Mouse (Mus musculus): ENCODE results near the gene L2hgdh. TPM values are rescaled to one million over a fixed set of nuclear protein-coding genes. Genes with fewer than 3 reads are reported as not detected.

L2hgdh gene
- total and polyA plus RNA-seq, 2 experiments from 2014 or later = 14.7 to 22.0 TPM

- no peak overlapping the region for H3K9ac ChIP-seq (replicated peaks; ENCODE audit: low read depth, low read length)
- DNase-seq (ENCODE audit: low spot score) = no peak
- no peak overlapping the region for H3K27ac ChIP-seq (ENCODE audit: low read depth)
- 74% methylated on average over 6 of the region's 6 CpGs for WGBS
- no peaks in the 10 kb centered on the region for H3K4me1 ChIP-seq (ENCODE audit: control insufficient read depth, insufficient read depth)
- H3K4me3 ChIP-seq (ENCODE audit: low read depth, low read length) = no peak overlapping the region
- no peak for TF ChIP-seq EP300 (IDR thresholded peaks at IDR 0.05; ENCODE audit: low read depth)
- TF ChIP-seq CTCF (IDR thresholded peaks at IDR 0.05; ENCODE audit: low read depth) = no peak
- H3K36me3 ChIP-seq (replicated peaks; ENCODE audit: control insufficient read depth, insufficient read depth, low read length) = 0 out of 2 replicates have a peak, but pooled peaks cover 11% of the 10 kb centered on the region
- ATAC-seq (ENCODE audit: insufficient read depth, low read depth) = no peak
- no peak overlapping the region for H3K4me2 ChIP-seq (ENCODE audit: low read depth, low read length)
- H3K27me3 ChIP-seq (ENCODE audit: control insufficient read depth, insufficient read depth, low read length) = no peaks in the 10 kb centered on the region
- no peaks in the 10 kb centered on the region for H3K9me3 ChIP-seq (replicated peaks; ENCODE audit: control insufficient read depth, low read length)
These were observed 26.3 kb downstream of the L2hgdh start for GRCm38 (mm10) chr12:69698352-69698751.

GRCm38 (mm10) chr12:69696746-69697145 lies 27.9 kb downstream of the L2hgdh start:
- Histone ChIP-seq H3K9ac (replicated peaks; ENCODE audit: low read depth, low read length) (no peak overlapping the region), H3K4me3 (ENCODE audit: low read depth, low read length) (no peak overlapping the region), H3K4me1 (ENCODE audit: control insufficient read depth, insufficient read depth) (no peaks in the 10 kb centered on the region), H3K4me2 (ENCODE audit: low read depth, low read length) (no peak overlapping the region), H3K9me3 (replicated peaks; ENCODE audit: control insufficient read depth, low read length) (no peaks in the 10 kb centered on the region), H3K27ac (ENCODE audit: low read depth) (no peak overlapping the region), H3K27me3 (ENCODE audit: control insufficient read depth, insufficient read depth, low read length) (no peaks in the 10 kb centered on the region), H3K36me3 (replicated peaks; ENCODE audit: control insufficient read depth, insufficient read depth, low read length) (0 out of 2 replicates have a peak, but pooled peaks cover 9% of the 10 kb centered on the region)
- TF ChIP-seq CTCF (IDR thresholded peaks at IDR 0.05; ENCODE audit: low read depth) (peak; percentile 76), EP300 (IDR thresholded peaks at IDR 0.05; ENCODE audit: low read depth) (no peak)
- 75% methylated on average over 5 of the region's 5 CpGs for WGBS
- DNase-seq (ENCODE audit: low spot score) (peak; percentile 42), ATAC-seq (ENCODE audit: insufficient read depth, low read depth) (peak; percentile 30; the same call in 1 of the 2 replicates)

DNA sequence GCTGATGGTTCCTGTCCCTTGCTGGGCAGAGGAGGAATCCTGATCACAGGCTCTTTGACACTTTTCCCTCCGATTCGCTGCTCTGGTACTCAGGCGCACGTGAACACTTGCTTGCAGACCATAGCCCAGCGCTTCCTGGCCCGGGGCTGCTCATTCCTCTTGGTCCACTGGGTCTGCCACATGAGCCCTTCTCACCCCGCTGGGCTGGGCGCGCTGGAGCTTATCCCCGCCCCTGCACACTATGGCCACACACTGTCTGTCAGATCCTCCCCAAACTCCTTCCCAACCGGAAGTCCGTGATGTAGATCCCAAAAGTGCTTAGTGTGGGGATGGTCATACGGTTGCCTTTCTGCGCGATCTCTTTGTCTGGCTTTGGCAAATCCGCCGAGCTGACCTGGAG lies 31.2 kb downstream of the L2hgdh start:
- Histone ChIP-seq H3K4me3 (ENCODE audit: low read depth, low read length) (no peak overlapping the region), H3K27me3 (ENCODE audit: control insufficient read depth, insufficient read depth, low read length) (no peaks in the 10 kb centered on the region), H3K36me3 (replicated peaks; ENCODE audit: control insufficient read depth, insufficient read depth, low read length) (0 out of 2 replicates have a peak, but pooled peaks cover 2% of the 10 kb centered on the region), H3K4me2 (ENCODE audit: low read depth, low read length) (no peak overlapping the region), H3K9me3 (replicated peaks; ENCODE audit: control insufficient read depth, low read length) (no peaks in the 10 kb centered on the region), H3K27ac (ENCODE audit: low read depth) (no peak overlapping the region), H3K4me1 (ENCODE audit: control insufficient read depth, insufficient read depth) (peaks cover under 1% of the 10 kb centered on the region; the same call in 1 of the 2 replicates), H3K9ac (replicated peaks; ENCODE audit: low read depth, low read length) (no peak overlapping the region)
- 85% methylated on average over 17 of the region's 17 CpGs for WGBS
- no peak for ATAC-seq (ENCODE audit: insufficient read depth, low read depth)
- DNase-seq (ENCODE audit: low spot score) = no peak
- TF ChIP-seq CTCF (IDR thresholded peaks at IDR 0.05; ENCODE audit: low read depth) (no peak), EP300 (IDR thresholded peaks at IDR 0.05; ENCODE audit: low read depth) (no peak)

GRCm38 (mm10) chr12:69690714-69691113 lies 34.0 kb downstream of the L2hgdh start:
- Histone ChIP-seq H3K4me1 (ENCODE audit: control insufficient read depth, insufficient read depth) (peaks cover 5% of the 10 kb centered on the region; the same call in 1 of the 2 replicates), H3K27ac (ENCODE audit: low read depth) (no peak overlapping the region), H3K4me2 (ENCODE audit: low read depth, low read length) (no peak overlapping the region), H3K9ac (replicated peaks; ENCODE audit: low read depth, low read length) (no peak overlapping the region), H3K9me3 (replicated peaks; ENCODE audit: control insufficient read depth, low read length) (no peaks in the 10 kb centered on the region), H3K4me3 (ENCODE audit: low read depth, low read length) (no peak overlapping the region), H3K36me3 (replicated peaks; ENCODE audit: control insufficient read depth, insufficient read depth, low read length) (no peaks in the 10 kb centered on the region), H3K27me3 (ENCODE audit: control insufficient read depth, insufficient read depth, low read length) (no peaks in the 10 kb centered on the region)
- DNase-seq (ENCODE audit: low spot score) (no peak), ATAC-seq (ENCODE audit: insufficient read depth, low read depth) (no peak)
- 89% methylated on average over 4 of the region's 4 CpGs for WGBS
- TF ChIP-seq CTCF (IDR thresholded peaks at IDR 0.05; ENCODE audit: low read depth) (no peak), EP300 (IDR thresholded peaks at IDR 0.05; ENCODE audit: low read depth) (no peak)

DNA sequence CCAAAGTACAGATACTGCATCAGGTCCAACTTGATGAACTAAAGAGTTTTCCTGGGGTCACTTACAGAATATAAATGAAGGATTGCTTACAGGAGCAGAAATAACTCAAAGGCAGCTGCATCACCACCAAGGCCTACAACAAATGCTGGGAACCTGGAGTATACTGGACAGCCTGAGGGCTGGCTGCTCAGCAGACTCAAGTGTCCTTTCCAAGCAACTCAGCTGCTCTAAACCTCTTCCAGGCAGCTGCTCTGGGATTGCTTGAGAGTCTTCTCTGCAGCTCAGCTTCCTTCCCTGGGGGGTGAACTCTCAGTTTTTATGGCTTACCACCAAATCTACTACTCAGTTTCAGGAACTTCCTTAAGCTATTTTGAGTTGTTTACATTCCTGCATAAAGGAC lies 35.6 kb downstream of the L2hgdh start:
- DNase-seq (ENCODE audit: low spot score) (no peak), ATAC-seq (ENCODE audit: insufficient read depth, low read depth) (no peak)
- no peak for TF ChIP-seq CTCF (IDR thresholded peaks at IDR 0.05; ENCODE audit: low read depth)
- Histone ChIP-seq H3K27me3 (ENCODE audit: control insufficient read depth, insufficient read depth, low read length) (no peaks in the 10 kb centered on the region), H3K4me1 (ENCODE audit: control insufficient read depth, insufficient read depth) (peaks cover 5% of the 10 kb centered on the region; the same call in 1 of the 2 replicates), H3K27ac (ENCODE audit: low read depth) (no peak overlapping the region), H3K9ac (replicated peaks; ENCODE audit: low read depth, low read length) (no peak overlapping the region), H3K4me3 (ENCODE audit: low read depth, low read length) (no peak overlapping the region), H3K4me2 (ENCODE audit: low read depth, low read length) (no peak overlapping the region), H3K9me3 (replicated peaks; ENCODE audit: control insufficient read depth, low read length) (no peaks in the 10 kb centered on the region), H3K36me3 (replicated peaks; ENCODE audit: control insufficient read depth, insufficient read depth, low read length) (no peaks in the 10 kb centered on the region)

DNA sequence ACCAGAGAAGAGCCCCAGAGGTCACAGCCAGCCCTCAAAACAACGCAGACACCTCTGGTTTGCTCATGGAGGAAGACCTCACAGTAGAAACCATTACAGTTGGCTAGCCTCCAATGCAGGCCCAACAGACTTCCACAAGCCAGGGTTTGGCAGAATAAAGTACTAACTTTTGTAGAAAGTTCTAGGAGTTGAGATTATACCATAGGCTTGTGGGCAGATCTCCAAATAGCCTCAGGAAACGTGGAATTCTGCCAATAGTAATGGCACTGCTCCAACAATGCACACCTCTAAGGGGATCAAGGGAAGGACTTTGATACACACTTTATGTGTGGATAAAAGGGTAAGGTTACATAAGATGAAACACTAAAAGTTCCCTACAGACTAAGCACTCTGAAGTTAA lies 36.3 kb downstream of the L2hgdh start:
- TF ChIP-seq EP300 (IDR thresholded peaks at IDR 0.05; ENCODE audit: low read depth) (no peak), CTCF (IDR thresholded peaks at IDR 0.05; ENCODE audit: low read depth) (no peak)
- no peak overlapping the region for H3K9ac ChIP-seq (replicated peaks; ENCODE audit: low read depth, low read length)
- DNase-seq (ENCODE audit: low spot score) = peak; percentile 22
- no peaks in the 10 kb centered on the region for H3K27me3 ChIP-seq (ENCODE audit: control insufficient read depth, insufficient read depth, low read length)
- no peaks in the 10 kb centered on the region for H3K36me3 ChIP-seq (replicated peaks; ENCODE audit: control insufficient read depth, insufficient read depth, low read length)
- WGBS = 3% methylated on average over 2 of the region's 2 CpGs
- H3K4me2 ChIP-seq (ENCODE audit: low read depth, low read length) = no peak overlapping the region
- no peak overlapping the region for H3K4me3 ChIP-seq (ENCODE audit: low read depth, low read length)
- peak; percentile 43; the same call in 1 of the 2 replicates for ATAC-seq (ENCODE audit: insufficient read depth, low read depth)
- 0 out of 2 replicates have a peak overlapping the region, but pooled peaks have one; percentile 41 for H3K27ac ChIP-seq (ENCODE audit: low read depth)
- H3K9me3 ChIP-seq (replicated peaks; ENCODE audit: control insufficient read depth, low read length) = no peaks in the 10 kb centered on the region
- peaks cover 5% of the 10 kb centered on the region; the same call in 1 of the 2 replicates for H3K4me1 ChIP-seq (ENCODE audit: control insufficient read depth, insufficient read depth)

Data from heart, postnatal 0 days (tissue).